Mouse (Mus musculus) megakaryocyte progenitor cell, adult 5-6 weeks (primary cell): ENCODE measurements around the gene Vps26c. TPM values are rescaled to one million over a fixed set of nuclear protein-coding genes. Genes with fewer than 3 reads are reported as not detected.
A peak's percentile ranks its signal among the peaks of the same experiment; 100 is the strongest.

Experiments used
- ATAC-seq: replicated peaks from 2 replicates; pipeline ENCODE4 v1.8.0; 2016; ENCODE audit warnings: mild to moderate bottlenecking, moderate TSS enrichment, inconsistent platforms; ENCODE audit not compliant: poor library complexity
- total RNA-seq, 2 experiments: library from RNA; stranded (forward) in 1 of 2; stranded (reverse) in 1 of 2; fragments of 157-497, 149-512 nt in 1 of 2; fragments of 200-1000 nt in 1 of 2; gene quantifications; 2 replicates each; pipeline versions ENCODE4 v1.2.3 to v1.2.4; 2015 to 2017

Vps26c gene
- 21.8 and 26.4 TPM in 2 replicates for total RNA-seq (2015)
- 29.5 and 32.9 TPM in 2 replicates for total RNA-seq (2017)

DNA sequence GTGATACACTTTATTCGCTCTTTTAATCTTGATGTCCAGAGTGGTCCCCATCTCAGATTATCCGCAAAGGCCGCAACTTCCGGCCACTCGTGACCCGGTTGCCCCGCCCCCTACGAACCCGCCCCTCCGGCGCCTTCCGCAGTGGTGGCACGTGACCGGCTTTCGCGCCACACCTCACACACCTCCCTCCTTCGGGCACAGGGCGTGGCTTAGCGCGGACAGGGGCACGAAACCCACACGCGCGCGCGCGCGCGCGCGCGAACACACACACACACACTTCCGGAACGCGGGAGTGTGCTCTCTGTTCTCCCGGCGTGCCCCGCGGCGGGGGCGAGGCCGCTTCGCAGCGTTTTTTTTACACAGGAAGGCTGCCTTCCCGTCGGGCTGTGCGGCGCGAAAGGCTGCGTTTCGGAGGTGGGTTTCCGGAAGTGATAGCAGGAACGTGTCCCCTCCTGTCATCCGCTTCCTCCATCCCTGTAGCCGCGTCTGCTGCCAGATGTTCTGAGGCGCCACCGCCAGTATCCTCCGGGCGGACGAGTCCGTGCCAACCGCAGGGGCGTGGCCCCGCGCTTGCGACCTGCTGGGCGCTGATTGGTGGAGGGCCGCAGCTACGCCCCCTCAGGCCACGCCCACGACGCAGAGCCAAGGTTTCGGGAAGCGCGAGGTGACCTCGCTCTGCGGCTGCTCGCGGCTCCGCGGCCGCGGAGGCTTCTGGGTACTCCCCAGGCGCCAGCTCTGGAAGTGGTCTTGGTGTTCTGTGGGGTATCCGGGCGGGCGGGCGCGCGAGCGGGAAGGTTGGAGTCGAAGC, at the start of gene Vps26c:
Vps26c (minus strand) TSS at position 487 of the 808 bp plus-strand sequence.
- peak; percentile 85 for ATAC-seq

- no peak for ATAC-seq
Observed at GRCm38 (mm10) chr16:94575757-94576156, 49.1 kb upstream of the Vps26c start.

DNA sequence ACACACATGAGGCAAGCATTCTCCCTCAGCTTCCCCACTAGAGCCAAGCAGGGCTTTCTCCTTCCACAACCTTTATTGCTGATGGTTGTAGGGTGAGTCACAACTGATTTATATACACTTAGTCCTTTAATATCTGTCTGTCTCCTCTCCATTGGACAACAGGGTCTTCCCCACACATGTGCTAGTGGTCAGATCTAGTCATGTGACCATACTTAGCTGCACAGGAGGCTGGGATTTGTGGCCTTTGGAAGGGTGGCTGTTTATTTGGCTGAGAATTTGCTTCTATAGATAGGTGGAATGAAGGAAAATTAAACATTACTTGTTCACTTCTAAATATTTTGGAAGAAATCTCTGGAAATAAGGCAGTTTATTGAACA, 48.1 kb upstream of the Vps26c start:
- ATAC-seq: no peak

GRCm38 (mm10) chr16:94574025-94574717, 47.5 kb upstream of the Vps26c start:
- ATAC-seq: no peak

GRCm38 (mm10) chr16:94572422-94572821, 45.8 kb upstream of the Vps26c start:
- no peak for ATAC-seq

DNA sequence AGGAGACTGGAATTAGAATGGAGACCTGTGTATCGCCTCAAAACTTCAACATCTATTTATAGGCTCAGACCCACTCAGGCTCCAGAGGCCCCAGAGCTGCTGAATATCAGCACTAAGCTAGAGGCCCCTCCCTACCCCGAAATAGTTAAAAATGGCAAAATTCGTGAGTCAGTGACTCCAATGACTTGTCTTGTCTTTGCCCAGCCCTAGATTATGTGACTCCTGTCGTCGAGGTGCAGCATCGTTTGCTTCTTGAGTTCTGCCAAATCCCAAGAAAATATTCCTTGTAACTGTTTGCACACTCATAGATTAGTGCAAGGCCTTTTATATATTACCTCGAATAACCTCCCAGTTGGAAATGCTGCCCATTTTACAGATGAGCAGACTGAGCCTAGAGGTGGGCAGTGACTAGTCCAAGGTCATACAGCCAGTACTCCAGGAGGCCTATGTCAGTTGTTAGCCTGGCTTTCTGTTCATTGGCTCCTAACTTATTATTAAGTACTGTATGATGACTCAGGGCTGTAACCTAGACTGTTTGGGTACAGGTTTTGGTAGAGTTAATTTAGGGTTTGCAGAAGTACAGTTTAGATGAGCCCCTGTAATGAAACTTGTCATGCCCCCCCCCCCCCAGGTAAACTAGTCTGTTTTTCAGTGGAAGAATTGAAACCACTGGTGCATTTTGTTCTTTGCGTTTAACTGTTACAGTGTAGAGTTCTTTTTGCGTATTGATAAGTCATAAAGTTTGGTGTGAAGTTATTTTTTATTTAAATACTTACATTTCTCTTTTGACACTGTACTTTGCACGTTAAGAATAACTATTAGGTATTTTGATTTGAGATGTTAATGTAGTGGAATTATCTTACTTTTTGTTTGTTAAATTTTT, 44.7 kb upstream of the Vps26c start:
- no peak for ATAC-seq

- ATAC-seq: peak; percentile 14; the same call in 1 of the 2 replicates
Observed at GRCm38 (mm10) chr16:94570361-94571041, 43.9 kb upstream of the Vps26c start.

GRCm38 (mm10) chr16:94569229-94570176, 42.9 kb upstream of the Vps26c start, which contains the start of gene Dyrk1a:
Dyrk1a (plus strand) TSS chr16:94570010.
- peak; percentile 78 for ATAC-seq

GRCm38 (mm10) chr16:94568335-94569228, 42.0 kb upstream of the Vps26c start:
- no peak for ATAC-seq

DNA sequence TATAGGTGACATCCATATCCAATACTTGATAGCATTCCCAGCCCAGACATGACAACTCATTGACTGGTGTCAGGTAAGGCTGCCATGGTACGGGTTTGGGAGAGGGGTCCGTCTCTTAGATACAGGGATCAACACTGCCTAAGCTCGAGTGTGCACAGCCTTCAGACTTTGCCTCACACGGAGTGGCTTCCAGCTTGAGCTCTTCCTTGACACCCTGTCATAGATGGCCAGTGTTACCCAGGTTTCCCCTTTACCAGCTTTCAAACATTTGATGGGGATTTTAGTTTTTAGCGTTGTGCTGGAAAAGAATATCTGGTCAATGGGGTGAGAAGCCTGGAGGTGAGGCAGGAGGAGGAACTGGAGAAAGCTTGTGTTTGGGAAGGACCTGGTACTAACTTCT, 41.1 kb upstream of the Vps26c start:
- ATAC-seq: no peak

DNA sequence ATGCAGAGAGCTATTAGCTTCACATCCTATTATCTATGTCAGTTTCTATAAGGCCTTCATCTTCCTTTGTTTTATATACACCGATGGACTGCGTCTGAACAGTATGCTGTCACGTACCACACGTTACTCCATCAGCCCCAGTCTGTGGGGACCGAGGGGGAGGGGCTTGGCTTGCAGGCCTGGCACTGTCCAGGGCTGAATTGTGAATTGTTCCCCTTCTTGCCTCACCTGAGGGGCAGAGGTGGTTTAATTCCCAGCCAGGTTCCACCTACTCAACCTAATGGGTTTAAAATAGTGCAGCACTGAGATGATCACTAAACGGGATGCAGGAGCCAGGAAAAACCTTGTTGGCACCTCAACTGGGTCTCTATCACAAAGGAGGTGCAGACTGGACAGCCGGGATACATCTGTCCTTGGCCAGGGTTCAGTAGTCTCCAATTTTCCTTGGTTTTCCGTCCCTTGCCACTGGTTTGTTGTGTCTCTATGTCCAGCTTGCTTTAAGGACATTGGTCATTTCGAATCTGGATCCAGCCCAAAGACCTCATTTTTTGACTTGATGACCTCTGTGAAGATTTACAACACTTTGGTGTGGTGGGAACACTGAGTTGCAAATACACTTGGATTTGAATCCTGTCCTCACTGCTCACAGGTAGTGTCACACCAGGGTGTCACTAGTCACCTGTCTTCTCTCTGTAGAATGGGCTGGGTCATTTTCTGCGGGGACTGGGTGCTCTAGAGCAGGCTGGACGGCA, 40.4 kb upstream of the Vps26c start:
- no peak for ATAC-seq

GRCm38 (mm10) chr16:94566124-94566523, 39.5 kb upstream of the Vps26c start:
- ATAC-seq: no peak

- ATAC-seq: no peak
Observed at GRCm38 (mm10) chr16:94560618-94561017, 34.0 kb upstream of the Vps26c start.

- no peak for ATAC-seq
Observed at GRCm38 (mm10) chr16:94559782-94560181, 33.2 kb upstream of the Vps26c start.

GRCm38 (mm10) chr16:94559282-94559681, 32.7 kb upstream of the Vps26c start:
- ATAC-seq: peak; percentile 30

DNA sequence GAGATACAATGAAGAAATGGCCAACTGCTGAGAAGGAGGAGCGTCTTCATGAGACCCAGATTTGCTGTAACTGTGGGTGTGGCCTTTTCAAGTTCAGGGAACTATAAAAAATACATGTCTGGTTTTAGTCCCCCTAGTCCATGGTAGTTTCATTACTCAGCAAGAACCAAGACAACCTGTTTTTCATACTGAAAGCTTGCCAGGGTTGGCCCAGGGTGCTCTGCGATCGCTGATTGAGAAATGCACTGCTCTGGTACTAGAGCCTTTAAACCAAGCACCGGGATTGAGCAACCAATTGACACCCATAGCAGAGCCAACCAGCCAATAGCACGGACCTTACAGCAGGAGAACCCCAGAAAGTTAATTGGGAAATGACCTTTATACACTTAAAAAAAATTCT, 29.6 kb upstream of the Vps26c start:
- peak; percentile 75 for ATAC-seq

- ATAC-seq: no peak
Observed at GRCm38 (mm10) chr16:94555346-94555745, 28.7 kb upstream of the Vps26c start.

DNA sequence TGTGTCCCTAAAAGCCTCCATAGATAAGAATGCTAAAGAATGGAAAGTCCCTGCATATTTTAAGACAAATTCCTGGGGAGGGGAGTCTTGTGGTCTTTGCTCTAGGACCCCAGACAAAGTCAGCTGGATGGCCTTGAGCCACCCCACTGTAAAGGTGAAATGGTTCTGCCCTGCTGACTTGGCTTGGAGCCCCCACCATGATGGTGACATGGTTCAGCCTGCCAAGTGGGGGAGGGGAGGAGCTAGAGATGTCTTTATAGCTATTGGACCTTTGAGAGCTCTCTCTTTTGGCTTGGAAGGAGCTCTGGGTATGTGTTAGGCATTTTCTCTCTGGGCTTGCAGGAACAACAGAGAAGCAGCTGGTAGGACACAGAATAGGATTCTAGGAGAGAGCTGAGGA, 25.3 kb upstream of the Vps26c start:
- no peak for ATAC-seq
